Mouse (Mus musculus) heart, postnatal 36 days (tissue): Measurements from ENCODE around the gene Cnnm4. TPM values are rescaled to one million over a fixed set of nuclear protein-coding genes. Genes with fewer than 3 reads are reported as not detected.

Source experiments
- DNase-seq, 2 experiments: peaks; one replicate each; pipeline ENCODE4 v3.0.0; 2021 to 2022
- intact Hi-C: fragments of 180-260 bp; cut with DNase I; formaldehyde crosslinking; loops from one replicate; pipeline ENCODE4 v1.15.1; 2025
- total RNA-seq, 2 experiments: library from RNA; stranded (reverse); gene quantifications; 2 replicates each; pipeline ENCODE4 v1.2.3; 2021

Cnnm4 gene
- total RNA-seq = 1 to 10 TPM; 3.8 to 4.5 TPM

DNA sequence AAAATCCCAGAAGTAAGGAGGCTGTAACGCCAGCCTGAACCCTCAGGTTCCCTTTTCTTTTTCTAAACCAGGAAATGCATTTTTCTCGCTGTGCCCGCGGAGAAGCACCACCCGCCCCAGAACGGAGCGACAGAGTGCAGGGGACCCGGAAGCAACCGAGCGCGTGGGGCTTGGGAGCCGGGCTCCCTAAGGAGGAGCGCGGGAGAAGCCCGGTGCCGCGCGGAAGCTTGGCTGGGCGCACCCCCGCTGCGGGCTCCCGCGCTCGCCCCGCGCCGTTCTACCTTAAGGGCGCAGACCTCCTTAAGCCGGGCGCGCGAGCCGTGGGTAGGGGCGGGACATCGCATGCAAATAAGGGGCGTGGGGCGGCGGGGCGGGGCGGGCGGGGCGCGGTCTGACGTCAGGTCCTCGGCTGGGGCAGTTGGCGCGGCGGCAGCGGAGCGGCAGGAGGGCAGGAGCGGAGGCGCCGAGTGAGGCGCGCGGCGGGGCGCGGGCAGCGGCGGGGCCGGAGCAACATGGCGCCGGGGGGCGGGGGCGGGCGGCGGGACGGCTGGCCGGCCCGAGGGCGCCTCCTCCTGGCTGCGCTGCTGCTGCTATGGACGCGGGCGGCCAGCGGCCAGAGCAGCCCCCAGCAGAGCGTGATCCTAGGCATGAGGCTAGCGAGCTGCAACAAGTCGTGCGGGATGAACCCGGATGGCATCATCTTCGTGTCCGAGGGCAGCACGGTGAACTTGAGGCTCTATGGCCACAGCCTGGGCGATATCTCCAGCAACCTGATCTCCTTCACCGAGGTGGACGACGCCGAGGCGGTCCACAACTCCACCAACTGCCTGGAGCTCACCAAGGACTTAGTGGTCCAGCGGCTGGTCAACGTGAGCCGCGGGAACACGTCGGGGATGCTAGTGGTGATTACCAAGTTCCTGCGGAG, at the start of gene Cnnm4:
TSS of gene Cnnm4 (plus strand) at position 440 of the 925 bp plus-strand sequence.
- peak; percentile 85 to 88 for DNase-seq
- intact Hi-C loops = loop anchor here (1.0 to 5.0 kb wide), 5 partner anchors 19 to 164 kb away; partner anchors contain the start of genes Arid5a, Cnnm3, Kansl3 and Lman2l

DNA sequence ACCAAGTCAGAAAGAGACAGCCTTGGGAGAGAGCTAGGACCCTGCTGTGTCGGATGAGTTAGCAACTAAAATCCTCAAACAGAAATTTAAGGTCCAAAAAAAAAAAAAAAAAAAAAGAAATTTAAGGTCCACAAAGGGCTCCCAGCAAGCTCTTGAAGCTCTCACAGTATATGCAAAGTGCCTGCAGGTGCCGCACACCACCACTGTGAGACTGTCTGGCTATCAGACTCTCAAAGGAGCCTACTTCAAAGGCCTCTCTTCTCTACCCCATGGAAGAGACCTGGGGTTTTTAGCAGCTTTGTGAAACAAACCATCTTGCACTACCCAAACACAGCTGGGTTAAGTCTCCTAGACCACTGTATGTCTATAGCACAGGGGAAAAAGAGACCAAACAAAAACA, 41.9 kb upstream of the Cnnm4 start:
- intact Hi-C loops = no loop called here
- no peak for DNase-seq

DNA sequence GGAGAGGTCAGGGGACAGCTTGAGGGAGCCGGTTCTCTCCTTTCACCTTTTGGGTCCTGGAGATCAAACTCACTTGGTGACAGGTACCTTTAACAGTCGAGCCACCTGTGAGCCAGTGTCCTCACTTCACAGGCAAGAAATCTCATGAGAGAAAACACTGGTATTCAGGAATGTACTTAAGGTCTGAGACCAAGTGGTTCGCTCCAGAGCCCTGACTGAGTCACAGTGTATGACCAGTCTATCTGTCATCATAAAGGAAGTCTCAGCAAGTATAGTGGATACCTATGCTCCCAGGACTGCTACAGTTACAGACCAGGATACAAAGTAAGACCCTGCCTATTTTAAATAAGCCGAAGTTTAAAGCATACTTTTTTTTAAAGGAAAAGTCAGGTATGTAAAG, 38.4 kb upstream of the Cnnm4 start:
- intact Hi-C loops = no loop called here
- DNase-seq = no peak

DNA sequence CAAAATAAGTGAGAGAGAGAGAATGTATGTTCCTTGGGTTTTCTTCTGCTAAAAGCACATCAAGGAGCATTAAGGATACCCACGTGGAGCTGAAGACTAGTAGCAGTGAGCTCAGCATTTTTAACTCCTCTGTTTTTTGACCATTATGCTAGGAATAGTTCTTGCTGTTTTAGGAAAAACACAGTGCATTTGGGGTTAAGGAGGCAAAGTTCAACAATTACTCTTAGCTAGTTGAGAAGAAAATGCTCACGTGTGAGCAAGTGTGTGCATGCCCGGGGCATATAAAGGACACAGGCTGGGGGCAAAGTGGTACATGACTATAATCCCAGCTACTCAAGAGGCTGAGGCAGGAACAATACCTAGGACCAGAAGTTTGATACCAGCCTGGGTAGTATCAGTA, 37.8 kb upstream of the Cnnm4 start:
- intact Hi-C loops = no loop called here
- no peak for DNase-seq

DNA sequence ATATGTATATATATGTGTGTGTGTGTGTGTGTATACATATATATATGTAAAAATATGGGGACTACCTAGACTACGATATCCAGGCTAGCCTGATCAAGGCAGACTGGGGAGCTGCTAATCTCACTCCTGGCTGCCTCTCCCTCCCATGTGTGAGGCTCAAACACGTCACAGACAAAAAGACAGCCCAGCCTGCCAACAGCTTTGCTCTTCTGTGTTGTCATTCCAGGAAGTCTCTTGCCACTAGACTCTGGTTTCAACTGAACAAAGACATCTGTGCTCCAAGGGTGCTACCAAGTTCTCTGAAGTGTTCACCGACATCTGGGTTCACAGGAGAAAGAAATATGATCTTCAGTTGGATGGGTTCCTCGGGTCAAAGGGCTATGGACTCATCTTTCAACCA, 36.3 kb upstream of the Cnnm4 start:
- no peak for DNase-seq
- intact Hi-C loops = no loop called here

DNA sequence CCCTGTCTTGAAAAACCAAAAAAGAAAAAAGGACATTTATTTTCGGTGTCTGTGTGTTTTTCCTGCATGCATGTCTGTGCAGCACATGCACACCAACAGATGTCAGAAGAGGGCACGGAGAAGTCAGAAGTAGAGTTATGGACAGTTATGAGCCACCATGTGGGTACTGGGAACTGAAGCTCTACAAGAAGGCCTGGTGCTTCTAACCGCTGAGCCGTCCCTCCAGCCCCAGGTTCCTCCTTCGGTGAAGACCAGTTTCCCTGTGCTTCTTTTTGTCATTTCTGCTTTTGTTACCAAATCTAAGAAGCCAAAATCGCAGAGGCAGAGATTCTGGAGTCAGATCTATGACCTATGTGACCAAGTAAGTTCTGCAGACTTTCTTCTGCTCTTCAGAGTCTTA, 34.9 kb upstream of the Cnnm4 start:
- no peak for DNase-seq
- intact Hi-C loops = no loop called here

DNA sequence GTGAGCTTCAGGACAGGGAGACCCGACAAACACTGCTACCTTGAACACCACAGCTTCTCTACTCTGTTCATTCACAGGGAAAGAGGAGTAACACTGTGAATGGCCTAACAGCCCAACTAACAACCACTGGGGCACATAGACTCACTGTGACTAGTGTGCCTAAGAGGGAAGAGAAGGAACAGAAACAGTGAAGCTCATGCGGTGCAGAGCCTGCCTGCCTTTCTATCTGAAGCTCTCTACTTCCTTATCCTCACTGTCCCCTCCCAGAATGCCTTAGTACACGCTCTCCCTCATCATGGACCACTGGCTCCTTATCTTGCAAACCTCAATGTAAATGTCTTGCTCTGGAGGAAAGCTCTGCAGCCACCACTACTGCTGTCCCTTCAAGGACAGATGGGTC, 34.2 kb upstream of the Cnnm4 start:
- no peak for DNase-seq
- intact Hi-C loops = no loop called here

DNA sequence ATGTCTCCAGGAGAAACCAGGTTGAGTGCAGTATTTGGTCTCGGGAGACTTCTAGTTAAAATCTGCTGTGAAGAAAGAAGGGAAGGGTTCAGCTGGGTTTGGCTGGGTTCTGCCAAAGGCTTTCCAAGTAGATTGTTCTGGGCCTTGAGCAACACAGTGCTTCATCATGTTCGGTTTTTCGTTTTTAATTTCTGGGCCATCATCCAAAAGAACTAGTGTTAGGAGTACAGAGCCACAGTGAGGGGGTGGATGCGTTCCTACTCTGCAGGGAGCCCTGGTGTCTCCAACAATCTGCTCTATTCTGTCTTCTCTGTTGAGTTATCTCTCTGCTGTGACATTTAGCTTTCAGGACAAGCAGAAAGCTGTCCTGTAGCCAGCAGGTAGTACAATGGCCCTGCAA, 30.3 kb upstream of the Cnnm4 start:
- intact Hi-C loops = loop anchor here (5.0 to 10.0 kb wide), 2 partner anchors 51 to 254 kb away; partner anchors contain the start of gene Cox5b
- peak; percentile 17 to 24 for DNase-seq

DNA sequence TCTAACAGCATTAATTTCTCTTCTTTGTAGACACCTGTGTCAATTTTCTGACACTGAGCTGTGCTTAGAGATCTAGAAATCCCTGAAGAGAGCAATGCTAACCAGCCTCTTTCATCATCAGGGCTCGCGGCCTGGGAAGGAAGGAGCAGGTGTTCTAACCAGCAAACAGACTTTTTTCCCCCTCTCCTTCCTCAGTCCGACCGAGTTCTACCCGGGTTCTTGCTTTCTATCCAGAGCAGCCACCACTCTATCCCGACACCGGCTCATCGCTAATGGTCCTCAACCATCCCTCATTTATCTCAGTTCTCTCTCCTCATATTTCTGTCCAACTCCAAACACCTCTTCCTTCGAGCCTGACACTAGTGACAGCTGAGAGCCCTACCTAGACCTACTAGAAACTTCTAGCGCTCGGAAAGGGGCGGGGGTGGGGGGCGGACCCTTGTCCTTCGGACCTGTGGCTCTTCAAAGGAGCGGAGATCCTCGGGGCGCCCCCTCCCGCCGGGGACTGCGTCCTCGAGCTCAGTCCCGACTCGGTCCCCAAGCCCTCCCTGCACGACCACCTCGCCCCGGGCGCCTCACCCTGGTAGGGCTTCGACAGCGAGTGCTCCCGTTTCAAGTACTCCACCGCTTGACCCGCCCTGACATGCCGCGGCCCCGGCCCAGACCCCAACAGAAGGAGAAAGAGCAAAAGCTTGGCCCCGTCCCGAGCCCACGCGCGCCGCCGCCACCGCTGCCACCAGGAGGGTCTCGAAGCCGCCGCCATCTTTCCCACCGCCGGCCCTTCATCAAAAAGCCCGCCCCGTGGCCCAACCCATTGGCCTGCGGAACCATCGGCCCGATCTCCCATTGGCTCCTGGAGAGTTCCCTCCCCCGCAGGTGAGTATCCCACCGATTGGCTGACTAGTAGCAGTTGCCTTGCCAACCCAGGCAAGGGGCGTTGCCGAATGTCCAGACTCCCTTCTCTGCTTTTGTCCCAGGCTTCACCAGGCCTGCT, 26.7 kb upstream of the Cnnm4 start, which contains the start of gene Lman2l:
TSS of gene Lman2l (minus strand) at position 801 of the 994 bp plus-strand sequence.
- DNase-seq = peak; percentile 91 to 92
- intact Hi-C loops = loop anchor here (1.0 to 10.0 kb wide), 3 partner anchors 27 to 250 kb away; partner anchors contain the start of genes Cnnm4 and Cox5b

DNA sequence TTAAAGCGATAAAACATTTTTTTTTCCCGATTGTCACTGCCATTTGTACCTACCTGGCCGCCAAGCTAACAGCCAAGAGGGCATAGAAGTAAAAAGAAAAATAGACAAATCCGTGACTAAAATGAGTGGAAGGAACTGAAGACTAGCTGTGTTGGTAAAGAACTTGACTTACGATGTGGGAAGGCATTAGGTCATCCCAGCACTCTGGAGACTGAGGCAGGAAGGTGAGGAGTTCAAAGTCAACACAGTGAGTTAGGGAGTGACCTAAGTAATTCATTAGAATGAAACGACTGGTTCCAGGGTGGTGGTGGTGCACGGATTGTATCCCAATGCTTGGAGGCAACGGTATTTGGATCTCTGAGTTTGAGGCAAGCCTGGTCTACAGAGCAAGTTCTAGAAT, 25.9 kb upstream of the Cnnm4 start:
- intact Hi-C loops = loop anchor here (1.0 to 10.0 kb wide), 2 partner anchors 26 to 249 kb away; partner anchors contain the start of genes Cnnm4 and Cox5b

DNA sequence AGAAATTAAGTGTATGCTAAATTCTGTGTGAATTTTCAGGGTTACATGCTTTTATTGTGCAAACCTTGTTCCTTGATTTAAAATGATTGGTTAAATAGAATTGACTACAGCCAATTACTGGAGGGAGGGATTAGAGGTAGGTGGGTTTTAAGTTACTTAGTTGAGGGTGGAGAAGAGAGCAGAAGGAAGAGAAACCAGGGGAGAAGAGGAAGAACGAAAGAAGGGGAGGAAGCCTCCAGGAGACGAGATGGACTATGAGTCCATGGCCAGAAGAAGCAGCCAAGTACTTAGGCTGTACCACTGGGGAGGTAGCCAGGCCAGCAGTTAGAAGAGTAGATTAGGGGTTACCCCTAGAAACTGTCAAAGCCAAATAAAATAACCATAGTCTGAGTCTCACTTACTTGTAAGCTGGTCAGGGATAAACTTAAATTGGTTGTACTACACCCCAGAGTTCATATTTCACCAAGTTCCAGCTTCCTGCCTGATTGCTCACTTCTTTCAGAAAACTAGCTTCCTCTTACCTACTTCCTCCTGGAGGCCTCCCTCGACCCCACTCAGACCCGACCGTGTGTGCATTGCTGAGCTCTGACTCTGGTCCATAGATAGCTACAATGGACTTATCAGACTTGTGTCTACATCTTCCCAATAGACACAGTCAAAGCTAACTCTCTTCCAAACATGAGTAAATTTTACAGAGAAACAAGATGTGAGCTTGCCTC, 25.2 kb upstream of the Cnnm4 start:
- no peak for DNase-seq
- intact Hi-C loops = loop anchor here (10.0 kb wide), 1 partner anchor 249 kb away; the partner anchor contains the start of gene Cox5b

More for the DNA sequence above, 25.9 kb upstream of the Cnnm4 start:
- DNase-seq = no peak

DNA sequence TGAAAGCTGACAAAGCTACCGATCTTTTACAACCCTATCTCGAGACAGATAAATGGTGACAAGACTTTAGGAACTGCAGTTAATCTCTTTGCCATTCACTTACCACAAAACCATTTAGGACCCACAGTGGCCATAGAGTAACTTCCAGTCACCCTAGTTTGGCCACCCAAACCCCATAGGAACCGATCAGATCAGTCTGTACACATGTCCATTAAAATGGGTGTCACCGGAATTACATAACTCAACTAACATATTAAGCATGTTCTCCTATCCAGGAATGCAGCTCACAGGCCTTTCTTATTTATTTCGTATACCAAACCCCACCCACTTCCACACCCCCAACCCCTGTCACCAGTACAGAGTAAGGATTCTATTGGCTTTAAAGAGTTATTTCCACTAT, 24.6 kb upstream of the Cnnm4 start:
- DNase-seq = no peak
- intact Hi-C loops = loop anchor here (10.0 kb wide), 1 partner anchor 248 kb away; the partner anchor contains the start of gene Cox5b

DNA sequence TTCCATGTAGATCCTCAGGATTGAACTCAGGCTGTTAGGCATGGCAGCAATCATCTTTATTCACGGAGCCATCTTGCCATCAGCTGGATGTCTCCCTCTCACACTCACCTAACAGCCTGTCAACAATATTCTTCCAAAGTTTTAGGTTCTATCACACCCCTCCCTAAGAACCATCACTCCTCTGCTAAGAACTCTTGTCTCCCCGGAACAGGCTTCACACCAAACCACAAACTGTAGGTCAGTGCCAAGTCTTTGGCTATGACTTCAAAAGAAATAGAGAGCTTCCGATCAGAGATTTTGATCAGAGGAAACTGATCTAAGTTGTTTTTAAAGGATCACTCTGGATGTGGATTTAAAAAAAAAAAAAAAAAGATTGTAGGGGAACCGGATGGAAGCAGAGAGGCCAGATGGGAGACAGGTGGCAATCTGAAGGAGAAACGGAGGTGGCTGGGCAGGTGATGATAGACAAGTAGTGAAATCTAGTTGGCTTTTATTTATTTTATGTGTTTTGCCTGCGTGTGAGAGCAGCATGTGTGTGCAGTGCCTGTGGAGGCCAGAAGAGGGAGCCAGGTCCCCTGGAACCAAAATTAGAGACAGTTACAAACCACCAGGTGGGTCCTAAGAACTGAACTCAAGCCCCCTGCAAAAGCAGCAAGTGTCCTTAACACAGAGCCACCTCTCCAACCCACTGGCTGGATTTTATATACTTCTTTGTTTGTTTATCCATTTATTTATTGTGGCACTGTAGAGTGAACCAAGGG, 17.2 kb upstream of the Cnnm4 start:
- intact Hi-C loops = no loop called here
- no peak for DNase-seq

DNA sequence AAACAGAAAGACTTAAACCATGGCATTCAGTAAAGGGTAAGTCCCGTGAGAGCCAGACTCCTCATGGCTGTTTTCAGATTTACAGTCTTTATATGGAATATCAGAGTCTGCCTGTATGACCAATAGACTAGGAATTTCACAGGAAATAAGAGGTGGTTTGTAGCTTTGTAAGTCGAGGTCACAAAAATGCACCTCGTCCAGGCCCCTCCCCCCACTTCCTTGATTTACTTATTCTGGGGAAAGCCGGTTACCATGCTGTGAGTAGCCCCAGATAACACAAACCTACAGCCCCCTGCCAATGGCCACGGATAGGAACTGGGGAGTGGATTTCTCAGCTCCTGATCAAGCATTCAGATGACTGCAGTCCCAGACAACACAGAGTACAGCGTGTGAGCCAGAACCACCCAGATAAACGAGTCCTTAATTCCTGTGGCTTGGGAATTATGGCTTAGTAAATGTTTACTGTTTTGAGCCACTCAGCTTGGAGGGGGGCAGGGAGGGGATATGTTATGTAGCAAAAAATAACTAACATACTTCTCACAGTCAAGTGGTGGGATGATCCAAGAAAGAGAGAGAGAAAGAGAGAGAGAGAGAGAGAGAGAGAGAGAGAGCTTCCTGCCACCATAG, 13.9 kb upstream of the Cnnm4 start:
- intact Hi-C loops = no loop called here
- DNase-seq = no peak

DNA sequence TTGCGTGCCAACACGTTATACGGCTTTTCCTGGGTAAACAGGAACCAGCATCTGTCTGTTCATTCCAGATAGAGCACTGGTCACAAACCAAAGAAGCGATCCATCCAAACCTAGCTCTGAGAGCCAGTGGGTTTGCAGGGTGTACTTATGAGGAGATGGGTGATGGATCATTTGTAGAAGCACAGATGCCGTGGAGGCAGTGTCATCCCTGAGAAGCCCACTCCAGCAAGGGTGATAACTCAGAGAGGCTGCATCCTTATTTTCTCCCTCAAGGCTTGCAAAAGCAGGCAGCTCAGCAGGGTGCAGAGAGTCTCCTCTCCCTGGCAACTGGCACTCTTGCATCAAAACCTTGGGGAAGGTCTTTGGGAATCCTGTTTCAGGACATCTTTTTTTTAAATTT, 13.3 kb upstream of the Cnnm4 start:
- no peak for DNase-seq
- intact Hi-C loops = no loop called here

DNA sequence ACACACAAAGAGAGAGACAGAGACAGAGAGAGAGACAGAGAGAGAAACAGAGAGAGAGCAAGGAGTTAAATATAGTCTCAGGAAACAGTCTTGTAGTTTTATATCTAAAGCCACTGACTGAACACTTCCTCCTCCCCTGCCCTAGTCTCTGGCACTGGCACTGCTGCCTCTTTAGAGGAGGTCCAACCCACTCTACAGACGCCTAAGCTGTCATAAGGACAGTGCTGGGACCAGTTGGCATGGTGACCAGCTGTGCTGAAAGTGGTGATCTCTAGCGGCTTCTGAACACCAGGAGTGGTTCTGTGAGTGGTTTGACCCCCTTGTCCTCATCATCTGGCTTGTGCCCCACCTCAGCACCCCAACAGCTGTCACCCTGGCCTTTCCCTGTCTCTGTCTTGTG, 9.6 kb upstream of the Cnnm4 start:
- intact Hi-C loops = no loop called here
- no peak for DNase-seq

DNA sequence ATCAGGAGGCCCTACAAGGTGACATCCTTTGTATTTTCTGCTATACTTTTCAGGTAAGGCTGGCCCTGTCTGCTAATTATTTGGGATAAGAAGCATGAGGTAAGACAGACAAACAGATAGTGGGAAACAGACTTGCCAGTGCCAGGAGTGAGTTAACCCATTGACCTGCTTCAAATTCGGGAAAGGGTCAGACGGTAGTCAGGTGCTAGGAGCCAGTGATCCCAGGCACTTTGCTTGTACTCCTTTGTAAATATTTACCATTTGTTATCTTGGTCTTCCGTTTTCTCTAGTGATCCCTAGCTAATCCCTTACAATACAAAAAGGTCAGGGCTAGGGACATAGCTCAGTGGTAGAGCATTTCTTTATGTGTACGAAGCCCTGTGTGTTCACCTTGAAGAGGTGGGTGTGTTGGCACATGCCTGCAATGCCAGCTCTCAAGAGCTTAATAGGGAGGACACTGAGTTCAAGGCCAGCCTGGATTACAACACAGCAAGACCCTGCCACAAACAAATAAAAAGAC, 5.7 kb upstream of the Cnnm4 start:
- intact Hi-C loops = no loop called here
- DNase-seq = no peak

DNA sequence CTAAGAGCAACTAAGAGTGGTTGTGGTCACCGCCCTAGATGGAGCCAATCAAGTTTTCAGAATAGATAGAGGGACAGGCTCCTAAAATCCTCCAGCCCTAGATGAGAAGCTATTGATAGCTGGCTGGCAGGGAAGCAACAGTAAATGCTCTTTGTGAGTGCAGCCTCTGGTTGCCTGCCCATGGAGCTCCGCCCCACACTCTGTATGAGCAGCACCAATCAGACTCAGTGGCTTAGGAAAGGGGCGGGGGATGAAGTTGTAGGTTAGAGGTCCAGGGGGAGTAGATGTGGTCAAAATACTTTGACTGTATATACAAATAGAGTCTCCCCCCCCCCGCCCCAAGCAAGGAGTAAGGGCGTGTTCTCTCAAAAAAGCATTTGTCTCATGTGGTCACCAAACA, 4.0 kb upstream of the Cnnm4 start:
- intact Hi-C loops = no loop called here
- DNase-seq = no peak
